Mouse (Mus musculus): ENCODE results near the gene Sec61a1. TPM values are rescaled to one million over a fixed set of nuclear protein-coding genes. Genes with fewer than 3 reads are reported as not detected.
A peak's percentile ranks its signal among the peaks of the same experiment; 100 is the strongest.

Gene Sec61a1
- 10 to 100 TPM; 49.4 to 53.6 TPM for total RNA-seq (2021)

DNA sequence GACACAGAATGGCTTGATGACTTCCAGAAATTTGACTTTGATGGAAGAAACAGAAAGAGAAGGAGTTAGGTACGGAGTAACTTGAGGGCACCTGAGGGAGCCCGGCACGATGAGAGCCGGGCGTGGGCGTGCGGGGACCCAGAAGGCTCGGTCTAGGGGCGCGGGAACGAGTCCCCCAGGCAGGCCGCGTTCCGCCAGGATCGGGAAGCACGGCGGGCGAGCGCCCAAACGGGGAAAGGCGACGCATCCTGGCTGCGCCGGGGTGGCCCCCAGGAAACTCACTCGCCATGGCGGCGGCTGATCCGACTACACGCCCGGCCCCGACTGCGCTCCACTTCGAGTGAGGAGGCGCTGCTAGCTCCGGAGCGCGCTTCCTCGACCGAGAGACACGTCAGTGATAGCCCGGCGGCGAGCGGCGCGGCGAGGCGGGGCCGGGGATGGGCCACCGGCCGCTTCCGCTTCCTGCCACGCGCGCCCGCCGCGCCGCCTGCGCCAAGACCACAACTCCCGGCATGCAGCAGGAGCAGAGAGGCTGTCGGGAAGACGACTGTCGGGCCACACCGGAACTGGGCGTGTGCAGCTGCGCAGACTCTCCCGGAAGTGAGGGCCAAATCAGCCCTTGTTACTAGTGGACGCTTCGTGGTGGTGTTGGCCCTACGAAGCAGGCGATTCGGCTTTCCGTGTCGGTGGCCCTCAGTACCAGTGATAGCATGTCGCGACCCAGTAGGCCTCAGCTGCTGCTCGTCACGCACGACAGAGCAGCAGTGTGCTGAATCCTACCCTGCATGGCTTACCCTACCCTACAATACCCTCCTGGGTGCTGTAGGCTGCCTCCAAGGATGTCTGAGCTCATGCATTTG is at the start of gene Sec61a1:
TSS of gene Sec61a1 (minus strand) at position 502 of the 860 bp plus-strand sequence.
- intact Hi-C loops (cut with DNase I) = loop anchor here (5.0 to 10.0 kb wide), 2 partner anchors 51 to 604 kb away; partner anchors contain the start of genes Hmces and Ruvbl1

DNA sequence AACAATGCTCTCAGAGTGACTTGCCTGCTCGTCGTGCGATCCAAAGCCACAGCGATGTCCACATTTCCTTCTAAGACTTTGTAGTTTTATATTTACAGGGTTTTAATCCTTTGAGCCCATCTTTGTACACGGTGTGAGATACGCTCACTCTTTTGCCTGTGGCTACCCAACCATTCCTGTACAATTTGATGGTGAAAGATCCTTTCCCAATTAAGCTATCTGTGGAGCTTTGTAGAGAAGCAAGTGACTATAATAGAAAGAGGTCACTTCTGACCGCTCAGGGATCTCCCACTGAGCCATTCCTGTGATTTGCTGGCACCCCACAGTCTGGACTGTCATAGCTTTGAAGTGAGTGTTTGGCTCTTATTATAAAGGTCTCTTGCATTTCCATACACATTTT is 48.0 kb upstream of the Sec61a1 start:
- no peak for DNase-seq (ENCODE audit: low spot score)
- intact Hi-C loops (cut with DNase I) = no loop called here

More for the DNA sequence above, at the start of gene Sec61a1:
- peak; percentile 93 for DNase-seq (ENCODE audit: low spot score)

DNA sequence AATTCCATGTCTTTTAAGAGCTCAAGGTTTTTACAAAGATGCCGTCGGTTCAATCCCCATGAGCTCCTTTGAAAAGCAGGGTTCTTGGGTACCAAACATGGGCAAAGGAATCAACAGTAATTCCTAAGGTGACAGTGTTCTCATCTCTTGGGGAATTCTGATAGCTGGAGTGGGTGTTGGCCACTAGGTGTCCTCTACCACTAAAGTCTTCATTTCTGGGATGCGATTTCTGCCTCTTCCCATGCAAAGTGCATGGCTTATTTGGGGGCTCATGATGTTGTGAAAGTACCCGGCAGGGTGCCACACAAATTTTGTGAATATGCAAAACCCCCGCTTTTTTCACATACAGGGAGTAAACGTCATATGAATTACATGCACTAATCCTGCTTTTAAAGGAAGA is 46.3 kb upstream of the Sec61a1 start:
- no peak for DNase-seq (ENCODE audit: low spot score)

DNA sequence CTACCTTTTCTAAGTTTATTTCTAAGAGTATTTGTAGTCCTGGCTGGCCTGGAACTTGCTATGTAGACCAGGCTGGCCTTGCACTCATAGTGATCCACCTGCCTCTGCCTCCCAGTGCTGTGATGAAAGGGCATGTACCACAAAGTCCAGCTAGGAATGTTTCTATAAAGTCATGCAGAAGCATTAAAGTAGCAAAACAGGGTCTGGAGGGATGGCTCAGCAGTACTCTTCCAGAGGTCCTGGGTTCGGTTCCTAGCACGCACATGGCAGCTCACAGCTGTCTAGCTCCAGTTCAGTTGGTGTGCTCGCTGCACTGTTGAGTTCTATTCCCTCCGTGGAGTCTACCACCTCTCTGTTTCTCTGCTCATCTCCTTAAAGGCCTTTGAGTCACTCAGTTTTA is 41.5 kb upstream of the Sec61a1 start:
- DNase-seq (ENCODE audit: low spot score) = no peak
- intact Hi-C loops (cut with DNase I) = loop anchor here (5.0 kb wide), 1 partner anchor 272 kb away; no protein-coding TSS in a partner anchor

More for the DNA sequence above, 46.3 kb upstream of the Sec61a1 start:
- intact Hi-C loops (cut with DNase I) = no loop called here

DNA sequence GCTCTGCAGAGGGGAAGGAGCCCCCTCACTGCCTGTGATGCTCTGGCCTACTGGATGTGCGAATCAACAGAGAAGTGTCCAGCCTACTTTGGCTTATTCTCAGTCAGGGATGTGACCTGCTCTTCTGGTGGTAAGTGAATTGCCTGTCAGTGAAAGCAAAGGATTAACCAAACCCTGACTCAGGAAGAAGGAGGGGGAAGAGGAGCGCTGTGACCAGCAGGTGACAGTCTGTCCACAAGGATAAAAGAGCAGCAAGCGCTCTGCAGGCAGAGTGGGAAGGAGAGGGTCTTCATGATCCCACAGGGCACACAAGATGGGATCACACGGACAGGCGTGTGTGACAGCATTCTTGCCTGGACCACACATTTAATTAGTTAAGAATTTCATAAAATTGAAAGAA is 41.0 kb upstream of the Sec61a1 start:
- intact Hi-C loops (cut with DNase I) = loop anchor here (5.0 kb wide), 1 partner anchor 273 kb away; no protein-coding TSS in a partner anchor
- no peak for DNase-seq (ENCODE audit: low spot score)

DNA sequence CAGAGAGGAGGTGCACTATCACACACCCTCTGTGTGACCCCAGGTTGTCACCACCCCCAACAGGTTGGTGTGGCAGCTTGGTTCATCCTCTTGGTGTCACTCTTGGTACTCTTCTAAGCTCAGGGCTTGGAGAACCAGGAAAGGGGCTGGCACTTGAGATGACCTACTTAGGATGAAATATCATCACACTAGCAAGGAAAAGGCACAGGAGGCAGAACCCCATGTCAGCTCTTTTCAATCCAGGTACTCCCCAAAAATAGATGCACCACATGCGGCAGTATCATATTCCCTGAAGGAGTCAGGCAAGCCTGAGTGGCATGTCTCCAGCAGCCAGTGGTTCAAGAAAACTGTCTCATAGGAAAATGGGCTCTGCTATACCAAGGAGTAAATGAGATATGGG is 39.4 kb upstream of the Sec61a1 start:
- DNase-seq (ENCODE audit: low spot score) = no peak
- intact Hi-C loops (cut with DNase I) = no loop called here

DNA sequence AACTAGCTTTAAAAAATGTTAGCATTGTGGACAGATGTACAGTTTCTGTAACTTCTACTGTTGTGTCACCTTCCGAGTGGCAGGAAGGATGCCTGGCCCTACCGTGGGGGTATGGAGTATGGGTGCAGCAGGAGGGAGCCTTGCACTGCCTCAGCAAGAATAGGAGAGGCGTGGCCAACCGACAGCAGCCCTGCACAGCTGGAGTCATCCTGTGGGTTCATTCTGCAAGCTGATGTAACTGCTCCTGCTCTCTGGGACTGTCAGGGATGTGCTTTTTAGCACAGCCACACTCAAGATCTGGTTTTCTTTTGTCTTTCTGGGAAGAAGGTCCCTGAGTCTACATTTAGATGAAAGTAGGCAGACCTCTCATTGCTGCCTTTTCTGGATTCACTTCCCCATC is 38.8 kb upstream of the Sec61a1 start:
- no peak for DNase-seq (ENCODE audit: low spot score)
- intact Hi-C loops (cut with DNase I) = no loop called here

DNA sequence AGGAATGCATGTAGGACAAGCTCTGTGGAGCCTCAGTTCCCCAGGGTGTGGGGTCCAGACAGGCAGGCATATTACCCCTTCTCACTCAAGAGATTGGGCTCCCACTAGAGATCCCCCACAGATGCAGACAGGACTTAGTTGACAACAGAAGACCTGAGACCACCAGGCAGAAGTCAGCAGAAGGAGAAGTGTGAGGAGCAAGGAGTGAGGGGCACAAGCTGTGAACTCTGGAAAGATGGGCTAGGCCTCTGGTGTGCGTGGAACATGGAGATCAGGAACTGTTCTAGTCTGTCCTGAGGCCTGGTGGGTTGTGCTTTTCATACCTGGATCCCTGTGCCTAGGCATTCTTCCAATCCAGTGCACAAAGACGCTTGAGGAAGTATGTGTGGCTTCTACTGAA is 31.2 kb upstream of the Sec61a1 start:
- intact Hi-C loops (cut with DNase I) = loop anchor here (2.0 kb wide), 1 partner anchor 305 kb away; no protein-coding TSS in a partner anchor
- no peak for DNase-seq (ENCODE audit: low spot score)

DNA sequence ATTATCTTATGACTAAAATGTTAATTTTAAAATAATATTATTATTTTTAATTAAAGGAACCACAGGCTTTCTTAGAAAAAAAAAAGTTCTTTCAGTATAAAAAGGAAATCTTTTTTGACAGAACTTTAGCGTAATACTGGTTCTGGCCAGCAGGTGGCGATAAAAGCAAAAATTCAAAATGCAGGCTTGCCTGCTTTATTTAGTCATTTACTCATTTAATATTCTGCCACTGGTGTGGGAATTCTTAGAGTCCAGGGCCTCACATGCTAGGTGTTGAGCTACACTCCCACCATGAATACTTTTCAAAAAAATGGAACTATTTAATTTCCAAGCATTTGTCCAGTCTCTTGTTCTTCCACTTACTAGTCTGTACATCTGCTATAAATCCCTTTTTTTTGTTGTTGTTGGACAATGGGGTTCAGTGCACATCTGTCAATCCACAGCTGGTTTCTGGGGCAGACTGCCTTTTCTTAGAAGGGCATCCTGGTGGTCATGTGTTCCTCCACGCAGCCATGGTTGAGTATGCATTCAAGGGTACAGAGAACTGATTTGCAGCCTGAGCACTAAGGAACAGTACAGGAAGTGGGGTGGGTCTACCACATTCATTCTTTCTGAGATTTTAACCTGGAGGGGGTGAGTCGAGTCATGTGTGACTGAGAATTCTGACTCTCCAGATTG is 30.6 kb upstream of the Sec61a1 start:
- no peak for DNase-seq (ENCODE audit: low spot score)
- intact Hi-C loops (cut with DNase I) = loop anchor here (2.0 kb wide), 1 partner anchor 306 kb away; no protein-coding TSS in a partner anchor

DNA sequence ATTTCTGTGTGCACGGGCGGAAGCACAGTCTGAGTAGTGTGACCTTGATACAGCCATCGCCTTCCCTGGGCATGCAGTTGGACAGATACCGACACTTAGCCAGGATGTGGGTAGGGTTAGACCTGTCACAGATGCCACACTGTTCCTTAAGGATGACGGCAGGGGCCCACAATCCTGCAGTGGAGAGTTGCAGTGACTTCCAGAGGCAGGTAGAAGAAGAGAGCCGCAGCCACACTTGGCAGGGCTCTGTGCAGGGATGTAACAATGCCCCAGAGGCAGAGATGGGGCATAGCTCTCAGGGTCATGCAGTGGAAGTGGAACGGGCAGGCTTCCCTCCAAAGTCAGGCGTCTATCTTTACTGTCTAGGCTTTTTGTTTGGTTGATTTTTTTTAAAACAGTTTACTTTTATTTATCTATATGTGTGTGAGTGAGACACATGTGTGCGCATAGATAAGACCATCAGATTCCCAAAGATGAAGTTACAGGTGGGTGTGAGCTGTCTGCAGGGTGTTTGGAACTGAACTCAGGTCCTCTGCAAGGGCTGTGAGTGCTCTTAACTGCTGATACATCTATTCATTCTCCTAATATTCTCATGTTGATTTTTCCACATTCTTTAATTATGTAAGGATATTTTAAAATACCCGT is 29.8 kb upstream of the Sec61a1 start:
- intact Hi-C loops (cut with DNase I) = loop anchor here (2.0 kb wide), 1 partner anchor 306 kb away; no protein-coding TSS in a partner anchor
- no peak for DNase-seq (ENCODE audit: low spot score)

DNA sequence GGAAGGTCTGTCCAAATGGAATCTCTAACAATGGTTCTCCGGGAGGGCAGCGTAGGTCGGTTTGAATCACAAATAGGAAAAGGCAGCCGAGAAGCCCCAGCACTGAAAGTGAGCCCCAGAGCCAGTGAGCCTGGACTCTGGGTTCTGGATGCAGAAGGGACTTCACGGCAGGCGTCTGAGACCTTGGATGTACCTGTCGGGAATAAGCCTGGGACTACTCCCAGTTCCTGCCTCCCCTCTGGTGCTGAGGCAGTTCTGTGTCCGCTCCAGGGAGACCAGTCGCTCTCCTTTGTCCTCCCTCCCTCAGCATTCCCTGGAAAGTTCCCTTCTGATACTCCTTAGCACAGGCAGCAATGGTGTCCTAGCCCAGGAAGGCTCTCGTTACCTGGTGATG is 26.7 kb upstream of the Sec61a1 start:
- DNase-seq (ENCODE audit: low spot score) = no peak
- intact Hi-C loops (cut with DNase I) = no loop called here

DNA sequence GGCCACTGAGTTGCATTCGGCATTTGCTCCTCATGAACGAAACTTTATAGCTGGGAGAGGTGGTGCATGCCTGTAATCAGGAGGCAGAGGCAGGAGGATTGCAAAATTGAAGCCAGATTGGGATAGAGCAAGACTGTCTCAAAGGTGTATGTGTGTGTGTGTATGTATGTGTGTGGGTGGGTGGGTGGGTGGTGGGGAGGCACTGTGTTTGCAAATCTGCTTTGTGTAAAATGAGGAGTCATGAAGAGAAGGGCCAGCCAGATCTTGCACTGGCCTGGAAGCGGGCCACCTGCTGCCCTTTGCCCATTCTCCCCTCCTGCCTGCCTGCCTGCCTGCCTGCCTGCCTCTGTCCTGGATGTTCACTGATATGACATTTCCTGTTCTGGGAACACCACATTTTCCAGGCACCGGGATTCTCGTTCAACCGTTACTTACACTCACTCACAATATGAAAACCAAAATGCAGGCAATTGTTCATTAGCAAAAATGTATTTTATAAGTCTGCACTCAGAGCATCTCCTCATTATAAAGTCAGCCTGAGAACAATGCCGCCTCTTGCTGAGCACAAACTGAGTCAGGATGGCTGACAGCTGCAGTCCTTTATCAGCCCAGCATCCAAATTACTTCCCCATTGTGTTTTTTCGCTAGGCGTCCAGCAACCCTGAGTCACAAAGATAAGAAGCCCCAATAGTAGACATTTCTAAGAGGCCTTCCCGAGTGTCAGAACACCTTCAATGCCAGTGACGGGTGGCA is 26.1 kb upstream of the Sec61a1 start:
- no peak for DNase-seq (ENCODE audit: low spot score)
- intact Hi-C loops (cut with DNase I) = no loop called here

DNA sequence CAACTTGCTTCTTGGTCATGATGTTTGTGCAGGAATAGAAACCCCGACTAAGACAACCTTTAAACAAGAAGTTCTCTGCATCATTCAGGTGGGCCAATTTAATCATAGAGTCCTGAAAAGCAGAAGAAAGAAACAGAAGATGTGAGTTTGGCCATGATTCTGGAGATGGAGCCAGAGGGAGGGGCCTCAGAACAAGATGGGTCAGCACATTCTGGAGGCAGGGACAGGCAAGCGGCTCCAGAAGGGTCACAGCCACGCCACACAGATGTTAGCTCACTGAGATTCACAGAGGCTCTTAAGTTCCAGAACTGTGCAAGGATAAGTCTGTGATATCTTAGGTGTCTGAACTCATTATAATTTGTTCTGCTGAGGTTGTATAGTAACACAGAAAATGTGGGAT is 25.5 kb upstream of the Sec61a1 start:
- intact Hi-C loops (cut with DNase I) = no loop called here
- no peak for DNase-seq (ENCODE audit: low spot score)

DNA sequence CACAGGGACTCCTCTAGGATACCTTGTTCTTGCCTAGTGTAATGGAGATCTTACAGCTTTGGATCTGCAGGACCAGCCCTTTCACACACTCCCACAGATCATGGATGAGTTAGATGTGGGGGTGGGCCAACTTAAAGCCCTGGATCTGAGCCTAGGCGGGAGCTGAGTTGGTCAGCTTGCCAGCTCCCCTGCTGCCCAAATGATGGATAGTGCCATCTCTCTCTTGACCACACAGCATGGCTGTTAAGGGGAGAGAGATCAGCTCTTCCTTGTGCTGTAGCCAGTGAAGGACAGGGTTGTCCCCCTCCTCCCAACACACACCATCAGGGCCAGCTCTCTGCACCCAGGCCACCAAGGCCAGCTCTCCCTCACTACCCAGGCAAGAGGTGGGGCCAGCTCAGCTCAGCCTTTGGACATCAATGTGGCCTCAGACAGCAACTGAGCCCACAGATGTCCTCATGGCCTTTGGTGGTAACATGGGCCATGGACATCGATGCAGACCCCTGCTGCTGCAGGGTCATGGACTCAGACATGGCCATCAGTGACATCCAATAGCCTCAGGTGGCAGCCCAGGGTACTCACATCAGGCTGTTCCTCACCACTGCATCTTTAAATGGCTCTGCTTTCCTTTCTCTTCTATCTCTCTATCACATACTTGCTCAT is 21.5 kb upstream of the Sec61a1 start:
- DNase-seq (ENCODE audit: low spot score) = no peak
- intact Hi-C loops (cut with DNase I) = no loop called here

DNA sequence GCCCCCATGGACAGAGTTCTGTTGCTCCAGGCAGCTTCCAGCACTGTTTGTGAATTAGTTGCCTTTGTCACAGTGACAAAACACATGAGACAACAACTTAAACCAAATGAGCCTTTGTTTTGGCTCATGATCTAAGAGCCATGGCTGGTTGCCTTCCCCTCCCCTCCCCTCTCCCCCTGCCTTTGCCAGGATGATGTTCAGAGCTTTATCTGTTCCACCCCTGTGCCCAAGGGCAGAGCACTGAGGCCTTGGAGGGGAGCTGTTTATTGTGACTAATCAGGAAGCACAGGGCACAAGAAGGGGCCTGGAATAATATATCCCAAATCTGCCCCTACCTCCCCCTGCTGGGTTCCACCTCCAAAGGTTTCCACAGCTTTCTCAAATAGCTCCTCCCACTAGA is 11.6 kb upstream of the Sec61a1 start:
- no peak for DNase-seq (ENCODE audit: low spot score)
- intact Hi-C loops (cut with DNase I) = no loop called here

DNA sequence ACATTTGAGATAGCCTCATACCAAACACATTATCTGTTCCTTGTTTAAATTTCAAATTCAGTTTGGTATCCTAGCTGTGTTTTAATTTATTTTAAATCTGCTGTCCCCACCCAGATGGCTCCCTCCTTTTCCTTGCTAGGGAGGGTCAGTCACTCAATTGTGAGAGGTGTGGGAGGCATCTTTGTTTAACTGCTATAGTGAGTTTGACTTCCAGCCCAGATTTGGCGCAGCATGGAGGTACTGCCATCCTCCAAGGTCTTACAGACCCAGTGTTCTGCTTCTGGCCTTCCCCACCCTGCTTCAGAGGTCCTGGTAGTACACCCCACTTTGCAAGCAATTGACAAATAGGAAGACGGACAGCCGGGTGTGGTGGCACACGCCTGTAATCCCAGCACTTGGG is 5.4 kb upstream of the Sec61a1 start:
- intact Hi-C loops (cut with DNase I) = no loop called here
- DNase-seq (ENCODE audit: low spot score) = no peak

DNA sequence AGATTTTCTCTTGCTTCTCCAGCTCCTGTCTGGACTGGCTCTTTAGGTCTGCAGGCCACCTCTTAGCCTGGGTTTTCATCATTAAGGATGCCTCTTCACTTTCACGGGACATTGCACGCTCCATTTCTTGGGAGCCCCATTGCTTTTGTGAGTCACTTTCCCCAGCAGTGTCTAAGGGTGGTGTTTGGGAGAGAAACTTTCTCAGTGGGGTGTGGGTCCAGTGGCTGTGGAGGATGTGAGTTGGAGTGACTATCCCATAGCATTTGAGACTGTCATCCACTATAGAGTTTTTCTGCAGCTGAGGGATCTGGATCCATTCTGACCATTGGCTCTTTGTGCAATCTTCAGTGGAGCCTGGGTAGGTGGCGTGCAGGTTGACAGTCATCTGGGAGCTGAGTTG is 4.7 kb upstream of the Sec61a1 start:
- intact Hi-C loops (cut with DNase I) = no loop called here
- DNase-seq (ENCODE audit: low spot score) = no peak

DNA sequence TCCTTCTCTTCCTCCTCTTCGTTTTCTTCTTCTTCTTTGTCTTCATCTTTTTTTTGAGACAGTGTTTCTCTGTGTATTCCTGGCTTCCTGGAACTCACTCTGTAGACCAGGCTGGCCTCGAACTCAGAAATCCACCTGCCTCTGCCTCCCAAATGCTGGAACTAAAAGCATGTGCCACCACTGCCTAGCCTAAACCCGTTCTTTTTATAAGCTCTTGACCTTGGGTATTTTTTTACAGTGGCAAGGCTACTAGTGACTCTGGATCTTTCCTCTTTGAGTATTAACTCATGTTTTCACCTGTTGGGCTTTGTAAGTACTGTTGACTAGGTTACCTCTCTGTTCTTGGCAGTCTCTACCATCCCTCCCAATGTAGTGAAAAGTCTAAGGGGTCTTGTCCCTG is 4.3 kb upstream of the Sec61a1 start:
- intact Hi-C loops (cut with DNase I) = no loop called here

DNA sequence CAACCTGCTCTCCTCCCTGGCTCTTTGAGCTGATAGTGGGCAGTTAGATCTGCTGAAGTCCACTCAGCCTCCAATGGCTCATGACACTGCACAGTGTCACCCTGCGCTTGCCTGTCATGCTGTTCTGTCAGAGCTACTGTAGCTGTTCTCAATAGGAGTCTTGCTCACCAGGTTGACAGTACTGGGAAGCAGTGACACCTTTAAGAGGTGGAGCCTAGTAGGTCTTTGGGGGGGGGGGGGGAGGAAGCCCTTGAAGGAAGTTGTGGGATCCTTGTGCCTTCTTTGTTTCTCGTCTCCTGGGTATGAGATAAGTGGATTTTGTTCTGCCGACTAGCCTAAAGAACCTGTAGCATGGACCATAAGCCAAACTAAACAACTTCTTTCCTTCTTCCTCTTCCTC is 3.9 kb upstream of the Sec61a1 start:
- intact Hi-C loops (cut with DNase I) = no loop called here
- DNase-seq (ENCODE audit: low spot score) = no peak

More for the DNA sequence above, 4.3 kb upstream of the Sec61a1 start:
- DNase-seq (ENCODE audit: low spot score) = no peak

Data from heart, postnatal 25 days (tissue).